ENCODE assay signal across 26 mouse cellular contexts in the genomic region with DNA sequence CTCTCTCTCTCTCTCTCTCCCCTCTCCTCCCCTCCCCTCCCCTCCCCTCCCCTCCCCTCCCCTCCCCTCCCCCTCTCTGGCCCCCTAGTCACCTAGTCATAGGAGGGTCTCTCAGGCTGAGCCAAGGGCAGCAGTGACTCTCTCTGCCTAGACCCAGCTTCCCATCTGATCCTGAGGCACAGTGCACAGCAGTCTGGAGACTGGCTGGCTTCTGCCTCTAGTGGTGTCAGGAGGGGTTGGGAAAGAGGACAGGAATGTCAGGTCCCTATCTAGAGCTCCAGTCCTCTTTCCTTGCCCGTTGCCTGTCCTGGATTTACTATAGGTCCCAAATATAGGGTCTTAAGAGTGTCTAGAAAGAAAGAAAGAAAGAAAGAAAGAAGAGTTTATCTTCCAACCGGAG.
DNase-seq lines count a peak whose midpoint lies in the region; TF ChIP-seq lines count a peak whose summit lies in the region.
"Had no signal": no experiment of that assay in that cellular context is flagged by ENCODE, and none has a peak within 500 bp of the region (broad histone marks: within the 10 kb centered on the region; RNA-seq: fewer than 3 reads in every experiment).

No protein-coding gene starts in this region.

- DNase-seq in heart, embryonic 10.5 days (ENCODE audit: low spot score), result no peak
- no peak for DNase-seq in heart, postnatal 4 days
- no peak for DNase-seq in layer of hippocampus, adult 2 months (ENCODE audit: low spot score in 2 of 2)
- no peak for DNase-seq in layer of hippocampus, postnatal 36 days
- DNase-seq in ES-CJ7 (ENCODE audit: low read depth, low spot score), result peak; percentile 53
- DNase-seq in R1 (ENCODE audit: low read depth, low spot score), result peak; percentile 39
- no peak for DNase-seq in urinary bladder, postnatal 25 days (ENCODE audit: low spot score)
- DNase-seq: adrenal gland, postnatal 10 days; B cell, adult 2 months; cerebellum, adult 11-12 months; gastrocnemius, adult 2 months; heart, adult 2 months; kidney, adult 18-20 months; kidney, postnatal 4 days; lung, adult 18-20 months; lung, postnatal 14 days; midbrain, embryonic 14.5 days; right cerebral cortex, adult 18-20 months; spleen, adult 18-20 months; thymus, adult 2 months; thymus, postnatal 36 days had no signal

- H3K27ac ChIP-seq in heart, embryonic 10.5 days, result 0 out of 2 replicates have a peak overlapping the region, but pooled peaks have one; percentile 82
- no peak overlapping the region for H3K27ac ChIP-seq in layer of hippocampus, adult 2 months
- H3K27ac ChIP-seq: embryonic facial prominence, embryonic 13.5 days; forebrain, embryonic 12.5 days; gastrocnemius, adult 2 months; heart, adult 2 months; hindbrain, embryonic 12.5 days; kidney, embryonic 15.5 days; neural tube, embryonic 12.5 days had no signal

- 0 out of 2 replicates have a peak, but pooled peaks cover 7% of the 10 kb centered on the region for H3K36me3 ChIP-seq in heart, embryonic 10.5 days
- H3K36me3 ChIP-seq: embryonic facial prominence, embryonic 13.5 days; forebrain, embryonic 12.5 days; hindbrain, embryonic 12.5 days; kidney, embryonic 15.5 days; neural tube, embryonic 12.5 days had no signal

- H3K27me3 ChIP-seq in heart, embryonic 10.5 days (ENCODE audit: insufficient read depth, poor library complexity, severe bottlenecking), result no peaks in the 10 kb centered on the region
- H3K27me3 ChIP-seq: embryonic facial prominence, embryonic 13.5 days; forebrain, embryonic 12.5 days; hindbrain, embryonic 12.5 days; kidney, embryonic 15.5 days; neural tube, embryonic 12.5 days had no signal

- no peaks in the 10 kb centered on the region for H3K9me3 ChIP-seq in heart, embryonic 10.5 days
- H3K9me3 ChIP-seq: embryonic facial prominence, embryonic 13.5 days; forebrain, embryonic 12.5 days; hindbrain, embryonic 12.5 days; kidney, embryonic 15.5 days; neural tube, embryonic 12.5 days had no signal

- peak; percentile 18 for TF ChIP-seq CTCF in layer of hippocampus, adult 2 months (conservative IDR thresholded peaks at IDR 0.05)

- 44% methylated on average over 2 of the region's 2 CpGs for WGBS in heart, embryonic 10.5 days

- H3K4me3 ChIP-seq in heart, embryonic 10.5 days, result no peak overlapping the region
- no peak overlapping the region for H3K4me3 ChIP-seq in layer of hippocampus, adult 2 months
- H3K4me3 ChIP-seq: embryonic facial prominence, embryonic 13.5 days; forebrain, embryonic 12.5 days; gastrocnemius, adult 2 months; heart, adult 2 months; hindbrain, embryonic 12.5 days; kidney, embryonic 15.5 days; neural tube, embryonic 12.5 days had no signal

- peaks cover 71% of the 10 kb centered on the region for H3K4me1 ChIP-seq in heart, embryonic 10.5 days

Comparison
In these comparisons a context has a peak if more than half of its experiments do, and no peak if none do; other contexts are left out.
1. DNase-seq: peak in ES-CJ7 (single experiment) and R1 (single experiment); none in heart, embryonic 10.5 days (single experiment), heart, postnatal 4 days (single experiment), layer of hippocampus, adult 2 months (0 of 2), layer of hippocampus, postnatal 36 days (0 of 2) and urinary bladder, postnatal 25 days (single experiment).